Mouse (Mus musculus) neural tube, embryonic 11.5 days (tissue): Measurements from ENCODE around the gene Lsamp. TPM values are rescaled to one million over a fixed set of nuclear protein-coding genes. Genes with fewer than 3 reads are reported as not detected.

Experiments used
- ATAC-seq: fragments of 200-750 bp; cut with Nextera tagmentation; 2 replicates; pipeline ENCODE4 v1.8.0; 2017; ENCODE audit warnings: moderate number of reproducible peaks, mild to moderate bottlenecking, moderate TSS enrichment, moderate library complexity; ENCODE audit not compliant: insufficient read depth, low FRiP score, low TSS enrichment
- DNase-seq: peaks from one replicate; pipeline ENCODE4 v3.0.0-alpha.2; 2015; ENCODE audit warnings: low spot score
- H3K27ac ChIP-seq: fragments of 300-500 bp; sonication (generic); 2 replicates; pipeline ENCODE4 v1.5.1; 2014; ENCODE audit warnings: low read depth, mild to moderate bottlenecking, low read length
- H3K27me3 ChIP-seq: fragments of 300-500 bp; sonication (generic); 2 replicates; pipeline ENCODE4 v1.6.1; 2014; ENCODE audit warnings: mild to moderate bottlenecking, low read length, mixed read lengths; ENCODE audit not compliant: control insufficient read depth, insufficient read depth
- H3K36me3 ChIP-seq: fragments of 300-500 bp; sonication (generic); 2 replicates; pipeline ENCODE4 v1.6.1; 2014; ENCODE audit warnings: mild to moderate bottlenecking, low read length, moderate library complexity, mixed read lengths; ENCODE audit not compliant: control insufficient read depth, insufficient read depth
- H3K4me1 ChIP-seq: fragments of 300-500 bp; sonication (generic); 2 replicates; pipeline ENCODE4 v1.6.1; 2014; ENCODE audit warnings: low read length, mixed read lengths; ENCODE audit not compliant: control insufficient read depth, insufficient read depth
- H3K4me2 ChIP-seq: fragments of 300-500 bp; sonication (generic); 2 replicates; pipeline ENCODE4 v1.6.1; 2014; ENCODE audit warnings: low read depth, mild to moderate bottlenecking, moderate library complexity
- H3K4me3 ChIP-seq: fragments of 300-500 bp; sonication (generic); 2 replicates; pipeline ENCODE4 v1.5.1; 2014; ENCODE audit warnings: low read depth, low read length
- H3K9ac ChIP-seq: fragments of 300-500 bp; sonication (generic); 2 replicates; pipeline ENCODE4 v1.6.1; 2014; ENCODE audit warnings: mild to moderate bottlenecking, low read length
- H3K9me3 ChIP-seq: fragments of 300-500 bp; sonication (generic); 2 replicates; pipeline ENCODE4 v1.6.1; 2016; ENCODE audit warnings: low read length; ENCODE audit not compliant: control insufficient read depth
- WGBS: fragments of 180-500 bp; shearing (Covaris S2); extraction: QIAGEN DNeasy Blood & Tissue Kit; methylation state at CpG from one replicate; pipeline ENCODE4 v1.1.7; 2014; 5-methylcytosine and 5-hydroxymethylcytosine counted together
- polyA plus RNA-seq: library from polyadenylated mRNA; unstranded; fragments of >200 nt; fragmentation: Nextera tagmentation; extraction: Ambion mirVana; gene quantifications from 2 replicates; pipeline ENCODE4 v1.2.1, GENCODE M21; 2014

Gene Lsamp
- polyA plus RNA-seq, 1 experiment from 2014 or later: 12.6 TPM

DNA sequence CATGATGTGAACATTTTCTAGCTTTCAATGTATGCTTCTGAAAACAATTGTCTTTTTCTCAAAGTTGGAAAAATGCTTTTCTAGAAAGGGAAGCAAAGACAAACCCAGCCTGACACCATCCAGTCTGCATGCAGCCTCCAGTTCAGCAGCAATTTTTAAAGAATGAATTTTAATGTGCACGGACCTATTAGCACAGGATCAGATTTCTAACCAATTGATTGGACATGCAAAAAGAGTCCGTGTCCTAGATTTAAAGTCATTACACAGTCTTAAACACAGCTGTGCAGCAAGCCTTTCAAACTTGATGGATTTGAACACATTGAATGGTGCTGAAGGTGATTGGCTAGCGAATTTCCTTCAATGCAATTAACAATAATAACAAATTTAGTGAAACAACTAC, 998.9 kb downstream of the Lsamp start:
- Histone ChIP-seq H3K9me3 (no peaks in the 10 kb centered on the region), H3K4me2 (no peak overlapping the region), H3K4me3 (no peak overlapping the region), H3K27ac (no peak overlapping the region), H3K9ac (no peak overlapping the region), H3K27me3 (no peaks in the 10 kb centered on the region), H3K4me1 (no peaks in the 10 kb centered on the region), H3K36me3 (no peaks in the 10 kb centered on the region)
- ATAC-seq (no peak), DNase-seq (no peak)
- WGBS: 70% methylated on average over 3 of the region's 3 CpGs

DNA sequence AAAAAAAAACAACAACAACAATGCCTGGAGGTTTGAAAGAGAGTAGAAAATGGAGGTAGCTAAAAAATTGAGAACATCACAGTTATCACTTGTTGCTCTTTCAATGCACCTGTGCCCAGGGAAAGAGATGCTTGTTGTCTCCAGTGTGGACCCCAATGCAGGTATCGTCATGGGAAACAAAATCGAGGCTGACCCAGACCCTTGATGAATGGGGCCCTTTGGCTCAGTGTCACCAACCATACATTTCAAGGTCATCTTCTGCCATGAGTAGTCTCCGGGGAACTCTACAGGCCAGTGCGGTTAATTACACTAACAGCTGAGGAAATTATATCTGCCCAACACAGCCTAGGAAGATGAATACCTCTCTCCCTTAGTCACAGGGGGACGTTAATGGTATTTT, 1023.4 kb downstream of the Lsamp start:
- Histone ChIP-seq H3K4me2 (no peak overlapping the region), H3K4me1 (no peaks in the 10 kb centered on the region), H3K4me3 (no peak overlapping the region), H3K27ac (no peak overlapping the region), H3K36me3 (no peaks in the 10 kb centered on the region), H3K9me3 (no peaks in the 10 kb centered on the region), H3K27me3 (no peaks in the 10 kb centered on the region), H3K9ac (no peak overlapping the region)
- ATAC-seq (no peak), DNase-seq (peak; percentile 14)
- WGBS: 59% methylated on average over 5 of the region's 5 CpGs

- Histone ChIP-seq H3K4me3 (no peak overlapping the region), H3K9me3 (no peaks in the 10 kb centered on the region), H3K36me3 (no peaks in the 10 kb centered on the region), H3K4me2 (no peak overlapping the region), H3K27me3 (no peaks in the 10 kb centered on the region), H3K27ac (no peak overlapping the region), H3K9ac (no peak overlapping the region), H3K4me1 (no peaks in the 10 kb centered on the region)
- no peak for DNase-seq
- no peak for ATAC-seq
Observed at GRCm38 (mm10) chr16:41034746-41035145, 1050.6 kb downstream of the Lsamp start.

- Histone ChIP-seq H3K9ac (no peak overlapping the region), H3K27me3 (no peaks in the 10 kb centered on the region)
- no peak for ATAC-seq
Observed at GRCm38 (mm10) chr16:41041686-41042085, 1057.5 kb downstream of the Lsamp start.

GRCm38 (mm10) chr16:41063270-41063857, 1079.2 kb downstream of the Lsamp start:
- H3K4me2 ChIP-seq: no peak overlapping the region

More at GRCm38 (mm10) chr16:41041686-41042085, 1057.5 kb downstream of the Lsamp start:
- Histone ChIP-seq H3K27ac (no peak overlapping the region), H3K4me1 (no peaks in the 10 kb centered on the region), H3K9me3 (no peaks in the 10 kb centered on the region), H3K36me3 (no peaks in the 10 kb centered on the region), H3K4me3 (no peak overlapping the region), H3K4me2 (no peak overlapping the region)
- DNase-seq: no peak
- 72% methylated on average over 2 of the region's 2 CpGs for WGBS

DNA sequence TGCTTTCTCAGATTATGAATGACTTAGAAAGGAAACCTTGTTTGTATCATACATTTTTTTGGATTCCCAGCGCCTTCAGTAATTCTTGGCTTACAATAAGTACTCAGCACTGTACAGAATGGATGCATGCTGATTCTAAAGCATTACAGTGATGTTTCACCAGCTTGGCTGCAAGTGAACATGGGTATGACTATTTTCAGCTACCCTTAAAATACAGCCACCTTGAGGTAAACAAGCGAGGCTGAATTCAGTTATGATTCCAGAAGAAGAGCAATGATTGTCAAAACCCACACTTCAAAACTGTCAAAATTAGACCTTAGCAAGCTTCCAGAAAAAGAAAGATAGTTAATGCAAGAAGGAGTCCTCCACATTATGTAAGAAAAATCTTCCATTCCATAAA, 1089.3 kb downstream of the Lsamp start:
- Histone ChIP-seq H3K36me3 (no peaks in the 10 kb centered on the region), H3K4me2 (no peak overlapping the region), H3K27me3 (no peaks in the 10 kb centered on the region), H3K9me3 (no peaks in the 10 kb centered on the region), H3K4me1 (no peaks in the 10 kb centered on the region), H3K9ac (no peak overlapping the region), H3K27ac (no peak overlapping the region), H3K4me3 (no peak overlapping the region)
- no peak for ATAC-seq
- 90% methylated on average over 2 of the region's 2 CpGs for WGBS
- DNase-seq: no peak

More at GRCm38 (mm10) chr16:41063270-41063857, 1079.2 kb downstream of the Lsamp start:
- WGBS: 67% methylated on average over 7 of the region's 7 CpGs
- Histone ChIP-seq H3K9ac (no peak overlapping the region), H3K9me3 (no peaks in the 10 kb centered on the region), H3K4me3 (no peak overlapping the region), H3K4me1 (no peaks in the 10 kb centered on the region), H3K27me3 (no peaks in the 10 kb centered on the region), H3K36me3 (no peaks in the 10 kb centered on the region), H3K27ac (no peak overlapping the region)
- ATAC-seq: no peak
- no peak for DNase-seq

GRCm38 (mm10) chr16:41088648-41089047, 1104.5 kb downstream of the Lsamp start:
- H3K4me3 ChIP-seq: no peak overlapping the region
- no peak overlapping the region for H3K27ac ChIP-seq
- H3K27me3 ChIP-seq: no peaks in the 10 kb centered on the region
- no peaks in the 10 kb centered on the region for H3K9me3 ChIP-seq
- no peaks in the 10 kb centered on the region for H3K36me3 ChIP-seq
- H3K4me2 ChIP-seq: no peak overlapping the region
- ATAC-seq (no peak), DNase-seq (no peak)
- H3K9ac ChIP-seq: no peak overlapping the region
- H3K4me1 ChIP-seq: no peaks in the 10 kb centered on the region
- 92% methylated on average over 2 of the region's 2 CpGs for WGBS

GRCm38 (mm10) chr16:41090092-41090491, 1105.9 kb downstream of the Lsamp start:
- Histone ChIP-seq H3K27ac (no peak overlapping the region), H3K36me3 (no peaks in the 10 kb centered on the region), H3K4me1 (no peaks in the 10 kb centered on the region), H3K9me3 (no peaks in the 10 kb centered on the region), H3K4me3 (no peak overlapping the region), H3K4me2 (no peak overlapping the region), H3K27me3 (no peaks in the 10 kb centered on the region), H3K9ac (no peak overlapping the region)
- ATAC-seq: no peak
- no peak for DNase-seq
- WGBS: 69% methylated on average over 2 of the region's 2 CpGs

- no peak for ATAC-seq
Observed at GRCm38 (mm10) chr16:41091259-41091658, 1107.1 kb downstream of the Lsamp start.

More at GRCm38 (mm10) chr16:41091259-41091658, 1107.1 kb downstream of the Lsamp start:
- no peaks in the 10 kb centered on the region for H3K9me3 ChIP-seq
- H3K4me3 ChIP-seq: no peak overlapping the region
- H3K36me3 ChIP-seq: no peaks in the 10 kb centered on the region
- H3K4me1 ChIP-seq: no peaks in the 10 kb centered on the region
- no peaks in the 10 kb centered on the region for H3K27me3 ChIP-seq
- H3K9ac ChIP-seq: no peak overlapping the region
- DNase-seq: no peak
- no peak overlapping the region for H3K27ac ChIP-seq
- no peak overlapping the region for H3K4me2 ChIP-seq
